Mouse (Mus musculus) neural tube, embryonic 15.5 days (tissue): ENCODE data around the gene Pitpnb. TPM values are rescaled to one million over a fixed set of nuclear protein-coding genes. Genes with fewer than 3 reads are reported as not detected.

Experiments used
- ATAC-seq: fragments of 200-750 bp; cut with Nextera tagmentation; 2 replicates; pipeline ENCODE4 v1.8.0; 2017; ENCODE audit warnings: mild to moderate bottlenecking, moderate TSS enrichment, moderate library complexity; ENCODE audit not compliant: low FRiP score
- H3K27ac ChIP-seq: fragments of 300-500 bp; sonication (generic); replicated peaks from 2 replicates; pipeline ENCODE4 v1.5.1; 2015; ENCODE audit warnings: mild to moderate bottlenecking, inconsistent platforms
- H3K27me3 ChIP-seq: fragments of 300-500 bp; sonication (generic); replicated peaks from 2 replicates; pipeline ENCODE4 v1.6.1; 2015; ENCODE audit warnings: inconsistent platforms
- H3K36me3 ChIP-seq: fragments of 300-500 bp; sonication (generic); 2 replicates; pipeline ENCODE4 v1.6.1; 2015; ENCODE audit warnings: inconsistent platforms
- H3K4me1 ChIP-seq: fragments of 300-500 bp; sonication (generic); 2 replicates; pipeline ENCODE4 v1.6.1; 2015; ENCODE audit warnings: inconsistent platforms
- H3K4me2 ChIP-seq: fragments of 300-500 bp; sonication (generic); 2 replicates; pipeline ENCODE4 v1.6.1; 2015; ENCODE audit warnings: inconsistent platforms, mild to moderate bottlenecking, moderate library complexity
- H3K4me3 ChIP-seq: fragments of 300-500 bp; sonication (generic); replicated peaks from 2 replicates; pipeline ENCODE4 v1.5.1; 2015; ENCODE audit warnings: mild to moderate bottlenecking, inconsistent platforms
- H3K9ac ChIP-seq: fragments of 300-500 bp; sonication (generic); replicated peaks from 2 replicates; pipeline ENCODE4 v1.6.1; 2015; ENCODE audit warnings: mild to moderate bottlenecking, inconsistent platforms
- H3K9me3 ChIP-seq: fragments of 300-500 bp; sonication (generic); replicated peaks from 2 replicates; pipeline ENCODE4 v1.6.1; 2016; ENCODE audit warnings: inconsistent platforms
- WGBS: fragments of 180-500 bp; shearing (Covaris S2); methylation state at CpG from one replicate; pipeline ENCODE4 v1.1.7; 2015; ENCODE audit warnings: mixed read lengths; 5-methylcytosine and 5-hydroxymethylcytosine counted together
- polyA plus RNA-seq: library from polyadenylated mRNA; unstranded; fragments of >200 nt; fragmentation: Nextera tagmentation; extraction: Ambion mirVana; gene quantifications from 2 replicates; pipeline ENCODE4 v1.2.1, GENCODE M21; 2015

Pitpnb gene
- polyA plus RNA-seq, 1 experiment from 2014 or later: 95.8 TPM

GRCm38 (mm10) chr5:111356811-111357617 is 26.5 kb downstream of the Pitpnb start:
- H3K4me3 ChIP-seq: no peak overlapping the region
- H3K4me1 ChIP-seq: 0 out of 2 replicates have a peak, but pooled peaks cover 6% of the 10 kb centered on the region
- peaks cover 54% of the 10 kb centered on the region for H3K36me3 ChIP-seq

GRCm38 (mm10) chr5:111360546-111360945 is 30.0 kb downstream of the Pitpnb start:
- 79% methylated on average over 5 of the region's 5 CpGs for WGBS
- no peak for ATAC-seq
- Histone ChIP-seq H3K9me3 (no peaks in the 10 kb centered on the region), H3K9ac (no peak overlapping the region), H3K4me3 (no peak overlapping the region), H3K27ac (no peak overlapping the region), H3K36me3 (peaks cover 56% of the 10 kb centered on the region), H3K27me3 (no peaks in the 10 kb centered on the region), H3K4me2 (no peak overlapping the region), H3K4me1 (peaks cover 7% of the 10 kb centered on the region; the same call in 1 of the 2 replicates)

More at GRCm38 (mm10) chr5:111356811-111357617, 26.5 kb downstream of the Pitpnb start:
- H3K27me3 ChIP-seq: no peaks in the 10 kb centered on the region
- 94% methylated on average over 12 of the region's 12 CpGs for WGBS
- no peak overlapping the region for H3K9ac ChIP-seq
- H3K4me2 ChIP-seq: no peak overlapping the region
- no peaks in the 10 kb centered on the region for H3K9me3 ChIP-seq
- ATAC-seq: no peak
- no peak overlapping the region for H3K27ac ChIP-seq

DNA sequence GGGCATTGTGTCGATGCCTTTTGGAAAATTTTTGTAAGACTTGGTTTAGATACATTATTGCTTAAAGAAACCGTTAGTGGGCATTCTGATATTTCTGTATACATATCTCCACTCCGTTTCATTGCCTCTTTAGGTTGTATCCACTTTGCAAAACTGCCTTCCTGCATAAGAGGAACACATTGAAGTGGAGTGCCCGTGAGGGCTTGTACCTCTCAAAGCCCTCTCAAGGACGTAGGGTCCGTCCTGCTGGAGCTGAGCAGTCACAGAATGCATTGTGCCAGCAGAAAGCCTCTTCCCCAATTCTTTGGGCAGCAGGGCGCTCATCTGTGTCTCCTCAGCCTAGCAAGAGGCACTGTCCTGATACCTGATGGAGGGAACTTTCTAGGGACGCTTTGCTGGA is 30.5 kb downstream of the Pitpnb start:
- no peak overlapping the region for H3K4me3 ChIP-seq
- H3K4me1 ChIP-seq: peaks cover 12% of the 10 kb centered on the region
- no peak overlapping the region for H3K27ac ChIP-seq
- H3K27me3 ChIP-seq: no peaks in the 10 kb centered on the region
- WGBS: 93% methylated on average over 8 of the region's 8 CpGs
- no peaks in the 10 kb centered on the region for H3K9me3 ChIP-seq
- H3K9ac ChIP-seq: no peak overlapping the region
- H3K4me2 ChIP-seq: no peak overlapping the region
- peaks cover 55% of the 10 kb centered on the region for H3K36me3 ChIP-seq
- no peak for ATAC-seq

DNA sequence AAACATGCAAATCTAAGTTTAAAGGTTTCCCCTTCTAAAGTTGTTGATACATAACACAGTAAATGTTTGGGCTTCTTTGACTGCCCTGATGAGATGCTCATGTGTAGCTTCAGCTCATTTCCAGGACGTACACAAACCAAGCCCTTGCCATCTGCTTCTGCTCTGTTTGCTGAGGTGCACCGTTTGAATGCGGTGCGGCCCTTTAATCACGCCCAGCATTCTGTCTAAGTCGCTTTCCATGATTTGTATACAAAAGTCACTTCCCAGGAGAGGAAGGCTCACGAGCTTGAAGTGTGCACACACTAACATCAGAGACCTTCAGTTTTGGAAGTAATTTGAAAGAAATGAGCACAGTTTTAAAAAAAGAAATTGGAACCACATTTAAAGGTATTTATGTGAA is 31.3 kb downstream of the Pitpnb start:
- Histone ChIP-seq H3K9me3 (no peaks in the 10 kb centered on the region), H3K27me3 (no peaks in the 10 kb centered on the region), H3K4me3 (no peak overlapping the region), H3K4me2 (no peak overlapping the region), H3K36me3 (peaks cover 47% of the 10 kb centered on the region), H3K27ac (no peak overlapping the region), H3K9ac (no peak overlapping the region), H3K4me1 (peaks cover 19% of the 10 kb centered on the region)
- WGBS: 62% methylated on average over 7 of the region's 7 CpGs
- no peak for ATAC-seq

GRCm38 (mm10) chr5:111363446-111364062 is 33.0 kb downstream of the Pitpnb start:
- Histone ChIP-seq H3K4me1 (peaks cover 29% of the 10 kb centered on the region), H3K27ac (no peak overlapping the region), H3K4me2 (no peak overlapping the region), H3K9ac (no peak overlapping the region), H3K36me3 (peaks cover 30% of the 10 kb centered on the region), H3K4me3 (no peak overlapping the region), H3K27me3 (no peaks in the 10 kb centered on the region), H3K9me3 (no peaks in the 10 kb centered on the region)
- no peak for ATAC-seq
- WGBS: 69% methylated on average over 6 of the region's 6 CpGs

- H3K27me3 ChIP-seq: no peaks in the 10 kb centered on the region
- no peak overlapping the region for H3K27ac ChIP-seq
- peaks cover 25% of the 10 kb centered on the region for H3K36me3 ChIP-seq
- H3K9me3 ChIP-seq: no peaks in the 10 kb centered on the region
- 37% methylated on average over 3 of the region's 3 CpGs for WGBS
- peaks cover 37% of the 10 kb centered on the region for H3K4me1 ChIP-seq
- ATAC-seq: no peak
- H3K4me3 ChIP-seq: no peak overlapping the region
- no peak overlapping the region for H3K4me2 ChIP-seq
- H3K9ac ChIP-seq: no peak overlapping the region
These were observed 34.0 kb downstream of the Pitpnb start for GRCm38 (mm10) chr5:111364533-111364932.

DNA sequence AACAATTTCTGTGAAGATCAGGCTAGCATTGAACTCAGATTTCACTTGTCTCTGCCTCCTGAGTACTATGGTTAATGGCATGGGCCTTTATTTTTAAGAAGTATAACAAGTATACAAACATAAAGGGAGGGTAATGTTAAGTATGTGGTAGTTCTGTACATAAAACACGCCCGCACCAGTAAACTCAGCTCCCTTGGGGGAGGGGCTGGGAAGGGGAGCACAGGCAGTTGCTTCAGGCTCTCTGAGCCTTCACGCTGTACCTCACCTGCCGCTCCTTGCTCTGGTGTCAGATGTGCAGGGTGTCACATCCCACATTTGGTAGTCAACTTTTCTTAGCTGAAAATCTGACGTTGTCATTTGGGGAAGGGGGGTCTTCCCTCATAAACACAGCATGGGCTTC is 35.6 kb downstream of the Pitpnb start:
- Histone ChIP-seq H3K4me2 (no peak overlapping the region), H3K27me3 (no peaks in the 10 kb centered on the region), H3K9ac (no peak overlapping the region), H3K36me3 (peaks cover 22% of the 10 kb centered on the region), H3K4me1 (peaks cover 37% of the 10 kb centered on the region), H3K27ac (no peak overlapping the region), H3K9me3 (no peaks in the 10 kb centered on the region), H3K4me3 (no peak overlapping the region)
- no peak for ATAC-seq
- 57% methylated on average over 5 of the region's 5 CpGs for WGBS

DNA sequence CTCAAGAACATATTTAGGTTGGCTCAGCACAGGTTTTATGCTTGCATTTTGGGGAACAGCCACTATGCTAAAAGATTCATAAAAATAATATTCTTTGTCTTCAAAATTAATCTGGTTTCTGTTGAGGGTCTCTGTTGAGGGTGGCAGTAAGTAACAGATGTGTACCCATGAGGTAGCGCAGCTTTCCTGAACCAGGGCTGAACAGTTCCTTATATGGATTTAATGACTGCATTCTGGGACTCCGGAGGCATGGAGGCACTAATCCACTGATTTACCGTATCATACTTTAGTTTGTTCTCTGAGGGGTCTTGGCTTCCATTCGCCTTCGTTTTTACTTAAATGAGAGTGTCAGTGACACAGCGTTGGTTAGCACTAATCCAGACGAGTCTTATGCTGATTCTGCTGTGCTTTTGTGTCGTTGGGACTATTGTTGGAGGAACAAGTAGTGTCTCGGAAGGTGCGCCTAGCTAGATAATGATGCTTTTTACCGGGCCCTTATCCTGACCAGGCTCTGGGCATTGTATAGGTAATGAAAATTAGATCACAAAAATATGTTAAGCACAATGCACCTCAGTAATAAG is 37.5 kb downstream of the Pitpnb start:
- Histone ChIP-seq H3K36me3 (peaks cover 32% of the 10 kb centered on the region), H3K4me2 (no peak overlapping the region), H3K4me3 (no peak overlapping the region), H3K27me3 (no peaks in the 10 kb centered on the region), H3K9ac (no peak overlapping the region; the same call in 1 of the 2 replicates), H3K4me1 (peaks cover 37% of the 10 kb centered on the region), H3K9me3 (no peaks in the 10 kb centered on the region), H3K27ac (peak overlapping the region; percentile 68)
- WGBS: 37% methylated on average over 11 of the region's 11 CpGs
- ATAC-seq: no peak

GRCm38 (mm10) chr5:111368576-111368975 is 38.0 kb downstream of the Pitpnb start:
- ATAC-seq: peak; percentile 70
- H3K9ac ChIP-seq: no peak overlapping the region

DNA sequence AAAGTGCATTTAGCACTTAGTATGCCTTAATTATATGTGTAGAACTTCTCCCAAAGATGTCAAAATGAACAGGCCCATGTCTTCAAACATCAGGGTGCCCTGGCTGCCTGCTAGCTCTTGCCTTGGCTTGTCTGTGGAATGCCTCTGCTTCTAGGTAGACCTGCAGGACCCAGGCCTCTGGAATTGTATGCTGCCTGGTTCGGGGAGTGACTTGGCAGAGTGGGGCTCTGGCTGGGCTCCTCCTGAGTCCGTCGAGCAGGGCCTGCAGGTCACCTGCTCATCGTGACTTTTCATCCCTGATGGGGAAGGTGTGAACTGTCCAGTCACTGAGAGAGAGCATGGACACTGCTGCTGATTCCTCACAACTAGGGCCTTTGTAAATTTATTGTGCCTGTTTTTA is 45.1 kb downstream of the Pitpnb start:
- H3K9ac ChIP-seq: no peak overlapping the region
- no peak for ATAC-seq
- 91% methylated on average over 4 of the region's 4 CpGs for WGBS
- H3K27ac ChIP-seq: no peak overlapping the region
- H3K9me3 ChIP-seq: no peaks in the 10 kb centered on the region
- H3K27me3 ChIP-seq: no peaks in the 10 kb centered on the region
- no peak overlapping the region for H3K4me2 ChIP-seq
- H3K36me3 ChIP-seq: peaks cover 76% of the 10 kb centered on the region
- H3K4me1 ChIP-seq: no peaks in the 10 kb centered on the region
- no peak overlapping the region for H3K4me3 ChIP-seq

More at GRCm38 (mm10) chr5:111368576-111368975, 38.0 kb downstream of the Pitpnb start:
- Histone ChIP-seq H3K36me3 (peaks cover 35% of the 10 kb centered on the region), H3K4me1 (peaks cover 37% of the 10 kb centered on the region), H3K4me2 (no peak overlapping the region), H3K27ac (peak overlapping the region; percentile 68), H3K4me3 (no peak overlapping the region), H3K9me3 (no peaks in the 10 kb centered on the region), H3K27me3 (no peaks in the 10 kb centered on the region)
- 28% methylated on average over 5 of the region's 5 CpGs for WGBS

- H3K4me1 ChIP-seq: no peaks in the 10 kb centered on the region
- no peaks in the 10 kb centered on the region for H3K27me3 ChIP-seq
- H3K4me3 ChIP-seq: no peak overlapping the region
- no peak overlapping the region for H3K9ac ChIP-seq
- 93% methylated on average over 24 of the region's 24 CpGs for WGBS
- H3K4me2 ChIP-seq: no peak overlapping the region
- H3K36me3 ChIP-seq: peaks cover 76% of the 10 kb centered on the region
- no peak for ATAC-seq
- no peak overlapping the region for H3K27ac ChIP-seq
- no peaks in the 10 kb centered on the region for H3K9me3 ChIP-seq
These were observed 45.9 kb downstream of the Pitpnb start for GRCm38 (mm10) chr5:111376276-111377020.
